Mouse (Mus musculus) gonadal fat pad, adult 2 months (tissue): Measurements from ENCODE around the gene Xirp1. TPM values are rescaled to one million over a fixed set of nuclear protein-coding genes. Genes with fewer than 3 reads are reported as not detected.
A peak's percentile ranks its signal among the peaks of the same experiment; 100 is the strongest.

ENCODE experiments used
- DNase-seq: peaks from one replicate; pipeline ENCODE4 v3.0.0-alpha.2; 2012; ENCODE audit warnings: low read depth
- polyA plus RNA-seq: library from polyadenylated mRNA; depleted of rRNA; stranded (reverse); fragments of >200 nt; gene quantifications from 2 replicates; pipeline ENCODE4 v1.2.3, GENCODE M21; 2012; rRNA removed

The Xirp1 gene
- polyA plus RNA-seq, 1 experiment = 0.26 TPM

DNA sequence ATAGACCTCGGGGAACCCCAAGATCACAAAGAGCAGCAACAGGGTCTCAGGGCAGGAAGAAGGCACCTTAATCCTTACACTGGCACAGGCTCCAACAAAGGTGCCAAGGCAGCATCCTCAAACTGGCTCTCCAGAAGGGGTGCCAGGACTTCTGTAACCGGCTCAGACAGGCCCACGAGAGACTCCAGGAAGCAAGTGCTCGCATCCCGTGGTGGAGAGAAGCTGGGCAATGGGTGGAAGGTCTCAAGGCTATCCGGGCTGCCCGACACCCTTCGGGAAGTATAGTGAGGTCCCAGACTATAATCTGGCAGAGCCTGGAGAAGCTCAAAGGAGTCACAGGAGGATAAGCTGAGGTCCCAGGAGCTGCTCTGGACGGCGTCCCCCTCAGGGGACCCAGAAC lies 51.2 kb downstream of the Xirp1 start:
- DNase-seq = no peak

DNA sequence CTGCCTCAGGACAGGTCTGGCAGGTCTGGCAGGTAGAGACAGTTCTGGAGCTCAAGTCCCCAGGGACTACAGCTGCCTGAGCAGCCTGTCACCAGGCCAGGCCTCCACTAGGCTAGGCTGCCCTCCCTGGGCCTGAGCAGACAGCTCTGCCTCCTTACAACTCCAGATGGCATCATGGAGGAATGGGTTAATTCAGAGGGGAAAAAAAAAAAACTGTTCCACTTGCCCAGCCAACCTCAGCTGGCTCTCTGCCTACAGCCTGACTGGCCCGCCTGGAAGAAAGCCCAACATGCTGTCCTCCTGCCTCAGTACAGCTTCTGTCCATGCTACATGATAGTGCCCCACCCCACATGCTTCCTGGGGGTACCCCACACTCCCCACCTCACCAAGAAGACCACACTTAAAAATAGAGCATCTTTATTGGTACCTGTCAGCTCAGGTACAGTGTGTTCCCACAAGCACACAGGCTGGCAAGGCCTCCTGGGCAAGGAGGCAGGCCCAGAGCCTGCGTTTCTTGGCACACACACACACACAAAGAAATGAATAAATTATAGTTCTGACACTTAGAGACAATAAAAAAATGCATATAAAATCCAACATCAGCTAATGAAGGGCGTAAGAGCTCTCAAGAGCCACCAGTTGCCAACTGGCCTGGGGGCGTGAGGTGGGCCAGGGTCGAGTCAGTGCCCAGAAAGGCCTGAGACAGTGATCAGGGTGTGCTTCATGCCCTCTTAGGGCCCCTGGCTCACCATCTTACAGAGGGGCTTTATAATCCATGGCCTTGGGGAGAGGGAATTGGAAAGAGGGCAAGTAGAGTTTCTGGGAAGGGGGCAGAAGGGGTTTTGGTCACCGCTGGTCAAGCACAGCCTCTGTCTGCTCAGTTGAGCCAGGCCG lies 52.4 kb downstream of the Xirp1 start:
- peak; percentile 71 for DNase-seq

DNA sequence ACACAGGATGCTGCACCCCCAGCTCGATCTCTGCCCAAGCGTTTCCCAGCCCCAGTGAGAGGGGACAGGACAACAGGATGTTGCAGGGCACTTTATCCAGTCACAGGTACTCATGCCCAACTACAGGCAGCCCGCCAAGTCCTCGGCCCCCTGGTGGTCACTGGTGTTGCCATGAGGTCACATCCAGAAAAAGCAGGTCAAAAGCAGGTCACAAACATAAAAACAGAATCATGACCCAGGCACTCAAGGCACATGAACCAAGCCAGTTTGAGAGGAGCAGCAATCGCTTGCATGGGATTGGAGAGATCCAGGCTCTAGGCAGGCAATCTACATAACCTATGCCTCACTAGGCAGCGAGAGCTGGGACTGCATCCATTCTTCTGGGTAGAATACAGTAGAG lies 53.2 kb downstream of the Xirp1 start:
- peak; percentile 56 for DNase-seq

DNA sequence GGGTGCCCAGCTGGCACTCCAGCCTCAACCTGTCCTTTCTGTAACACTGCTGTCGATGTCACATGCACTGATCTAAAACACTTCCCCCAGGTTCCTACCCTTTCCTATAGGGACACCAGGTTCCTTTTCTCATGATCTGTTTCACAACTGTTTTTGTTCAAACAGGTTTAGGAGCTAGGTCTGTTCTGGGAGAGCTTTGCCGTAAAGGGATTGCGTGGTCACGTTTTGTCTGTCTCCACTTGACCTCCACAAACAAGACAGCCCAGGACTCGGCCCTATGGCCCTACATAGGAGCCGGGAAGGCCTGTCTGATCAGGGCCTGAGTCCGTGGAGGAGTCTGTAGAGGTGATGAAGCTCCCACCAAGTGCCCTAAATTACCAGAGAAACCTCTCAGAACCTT lies 53.6 kb downstream of the Xirp1 start:
- peak; percentile 83 for DNase-seq

DNA sequence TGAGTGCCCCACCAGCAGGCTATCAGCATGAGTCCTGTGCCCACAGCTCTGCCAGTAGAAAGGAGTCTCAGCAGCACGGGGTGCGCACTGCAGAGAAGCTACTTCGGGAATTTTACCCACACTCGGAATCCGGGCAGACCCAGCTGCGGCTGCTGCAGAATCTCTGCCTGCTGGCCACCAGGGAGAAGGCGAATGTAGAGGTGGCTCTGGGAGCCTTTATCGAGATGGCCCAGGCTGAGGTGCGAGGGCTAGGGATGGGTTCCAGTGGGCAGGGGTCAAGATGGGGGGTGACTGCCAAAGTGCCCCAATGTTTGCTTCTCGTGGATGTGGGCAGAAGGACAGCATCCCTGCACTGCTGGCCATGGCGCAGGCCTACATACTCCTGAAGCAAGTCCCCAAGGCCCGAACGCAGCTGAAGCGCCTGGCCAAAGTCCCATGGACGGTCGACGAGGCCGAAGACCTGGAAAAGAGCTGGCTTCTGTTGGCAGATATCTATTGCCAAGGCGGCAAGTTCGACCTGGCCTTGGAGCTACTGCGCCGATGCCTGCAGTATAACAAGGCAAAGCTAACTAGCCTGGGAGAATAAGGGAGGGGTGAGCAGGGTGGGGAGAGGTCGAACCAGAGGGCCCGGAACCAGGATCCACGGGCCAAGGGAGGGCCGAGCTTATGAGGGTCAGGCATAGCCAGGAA lies 57.0 kb downstream of the Xirp1 start:
- no peak for DNase-seq

DNA sequence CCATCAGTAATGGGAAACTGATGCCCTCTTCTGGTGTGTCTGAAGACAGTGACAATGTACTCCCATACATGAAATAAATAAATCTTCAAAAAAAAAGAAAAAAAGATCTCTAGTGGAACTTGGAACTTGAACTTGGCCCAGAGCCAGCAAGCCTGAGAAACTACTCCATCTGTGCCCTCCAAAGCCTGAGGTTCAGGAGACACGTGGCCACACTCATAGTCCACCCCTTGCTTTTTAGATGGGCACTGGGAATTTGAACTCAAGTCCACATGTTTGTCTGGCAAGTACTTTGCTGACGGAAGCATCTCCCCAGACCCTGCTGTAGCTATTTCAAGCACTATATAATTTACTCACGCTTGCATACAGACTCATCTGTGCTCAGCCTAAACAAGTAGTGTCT lies 58.2 kb downstream of the Xirp1 start:
- DNase-seq = no peak

DNA sequence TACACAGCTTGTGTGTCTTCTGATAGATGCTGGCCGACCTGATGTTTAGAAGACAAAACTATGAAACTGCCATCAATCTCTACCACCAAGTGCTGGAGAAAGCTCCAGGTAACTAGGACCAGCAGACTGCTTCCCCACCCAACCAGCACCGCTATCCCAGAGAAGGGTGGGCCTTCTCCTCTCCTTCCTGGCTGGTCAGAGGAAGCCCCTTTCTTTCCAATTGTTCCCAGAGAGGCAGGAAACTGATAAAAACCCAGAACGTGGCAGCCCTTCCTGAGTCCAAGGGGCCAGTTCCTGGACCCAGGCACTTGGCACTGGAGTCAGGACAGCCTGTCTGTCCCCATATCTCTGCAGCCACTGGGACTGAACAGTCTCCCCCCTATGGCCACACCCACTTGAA lies 59.2 kb downstream of the Xirp1 start:
- DNase-seq = no peak

Other genes with a start within 250 kb of the Xirp1 start
- gene Scn11a, start 198.1 kb downstream of the Xirp1 start, polyA plus RNA-seq = not detected in 2 replicates
- gene Wdr48, start 128.7 kb downstream of the Xirp1 start, polyA plus RNA-seq = 38.2 and 42.4 TPM in 2 replicates
- 45.4 and 47.2 TPM in 2 replicates for gene Gorasp1, start 86.0 kb downstream of the Xirp1 start, polyA plus RNA-seq
- gene Ttc21a, start 86.0 kb downstream of the Xirp1 start, polyA plus RNA-seq = 2.0 and 3.8 TPM in 2 replicates
- 22.6 and 28.6 TPM in 2 replicates for gene Csrnp1, start 38.9 kb downstream of the Xirp1 start, polyA plus RNA-seq
- 9.1 and 11.8 TPM in 2 replicates for gene Cx3cr1, start 46.3 kb upstream of the Xirp1 start, polyA plus RNA-seq
- 0.14 TPM in 1 of 2 replicates, not detected in the other for gene Ccr8, start 68.5 kb upstream of the Xirp1 start, polyA plus RNA-seq
- gene Slc25a38, start 86.8 kb upstream of the Xirp1 start, polyA plus RNA-seq = 33.5 and 38.7 TPM in 2 replicates
- 1,380 and 2,360 TPM in 2 replicates for gene Rpsa, start 104.1 kb upstream of the Xirp1 start, polyA plus RNA-seq
- 0.05 TPM in 1 of 2 replicates, not detected in the other for gene Mobp, start 126.1 kb upstream of the Xirp1 start, polyA plus RNA-seq